Comparison of ENCODE assay signal across 10 mouse cellular contexts in the genomic region with DNA sequence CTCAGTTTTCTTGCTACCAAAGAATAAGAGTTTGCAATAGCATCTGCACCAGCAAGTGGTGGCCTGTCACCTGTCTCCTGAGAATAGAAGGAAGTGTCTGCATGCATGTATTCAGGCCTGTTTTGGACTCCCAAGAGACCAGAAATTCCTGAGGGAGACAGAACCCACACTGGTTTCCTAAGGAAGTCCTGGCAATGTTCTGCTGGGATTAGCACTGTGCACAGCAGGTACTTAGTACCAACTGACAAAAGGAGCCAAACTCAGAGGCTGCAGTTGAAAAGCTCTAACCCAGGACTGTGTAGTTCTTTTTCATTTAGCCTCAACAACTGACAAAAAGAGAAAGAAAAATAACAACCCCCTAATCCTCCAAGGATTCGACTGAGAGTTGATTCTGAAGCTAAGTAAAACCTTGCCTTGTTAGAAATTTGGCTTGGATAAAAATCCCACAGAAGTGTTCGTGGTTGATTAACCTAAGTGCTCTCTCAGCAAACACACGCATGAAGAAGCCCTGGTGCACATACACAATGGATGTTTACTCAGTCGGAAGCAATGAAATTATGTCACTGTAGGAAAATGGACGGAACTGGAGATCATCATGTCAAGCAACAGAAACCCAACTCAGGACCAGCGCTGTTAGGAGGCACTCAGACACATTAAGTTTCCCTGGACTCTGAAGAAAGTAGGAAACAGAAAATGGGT.
DNase-seq lines count a peak whose midpoint lies in the region; ATAC-seq lines count a peak whose summit lies in the region.
"Had no signal": no experiment of that assay in that cellular context is flagged by ENCODE, and none has a peak within 500 bp of the region (broad histone marks: within the 10 kb centered on the region; RNA-seq: fewer than 3 reads in every experiment).

No protein-coding gene starts in this region.

- DNase-seq in kidney, postnatal 4 days: no peak
- DNase-seq in neural tube, embryonic 10.5 days (ENCODE audit: extremely low spot score, low spot score): no peak
- DNase-seq in yolk sac, embryonic 10.5 days (ENCODE audit: low spot score): no peak
- no peak for DNase-seq in adrenal gland, postnatal 14 days
- DNase-seq: right cerebral cortex, postnatal 4 days had no signal

- no peaks in the 10 kb centered on the region for H3K27me3 ChIP-seq in kidney, embryonic 16.5 days (ENCODE audit: insufficient read depth, low read length)
- no peaks in the 10 kb centered on the region for H3K27me3 ChIP-seq in neural tube, embryonic 15.5 days (replicated peaks)
- no peaks in the 10 kb centered on the region for H3K27me3 ChIP-seq in forebrain, embryonic 16.5 days (replicated peaks; ENCODE audit: control insufficient read depth, insufficient read depth, low read length)
- H3K27me3 ChIP-seq: embryonic facial prominence, embryonic 12.5 days; limb, embryonic 13.5 days had no signal

- no peak overlapping the region for H3K4me3 ChIP-seq in kidney, embryonic 16.5 days (ENCODE audit: low read length)
- H3K4me3 ChIP-seq in neural tube, embryonic 15.5 days (replicated peaks): no peak overlapping the region
- H3K4me3 ChIP-seq in forebrain, embryonic 16.5 days (replicated peaks; ENCODE audit: low read length): no peak overlapping the region
- H3K4me3 ChIP-seq: embryonic facial prominence, embryonic 12.5 days; limb, embryonic 13.5 days had no signal

- no peak overlapping the region for H3K4me2 ChIP-seq in kidney, embryonic 16.5 days (replicated peaks; ENCODE audit: low read depth, low read length)
- no peak overlapping the region for H3K4me2 ChIP-seq in neural tube, embryonic 15.5 days
- H3K4me2 ChIP-seq in forebrain, embryonic 16.5 days (ENCODE audit: low read length): no peak overlapping the region
- H3K4me2 ChIP-seq: embryonic facial prominence, embryonic 12.5 days; limb, embryonic 13.5 days had no signal

- H3K27ac ChIP-seq in kidney, embryonic 16.5 days (ENCODE audit: low read length): peak overlapping the region; percentile 68; the same call in 1 of the 2 replicates
- H3K27ac ChIP-seq in neural tube, embryonic 15.5 days (replicated peaks): 0 out of 2 replicates have a peak overlapping the region, but pooled peaks have one; percentile 42
- H3K27ac ChIP-seq in forebrain, embryonic 16.5 days (ENCODE audit: low read length): no peak overlapping the region
- H3K27ac ChIP-seq: embryonic facial prominence, embryonic 12.5 days; limb, embryonic 13.5 days had no signal

- 53% methylated on average over 6 of the region's 6 CpGs for WGBS in kidney, embryonic 16.5 days
- WGBS in neural tube, embryonic 15.5 days: 26% methylated on average over 6 of the region's 6 CpGs
- WGBS in forebrain, embryonic 16.5 days: 10% methylated on average over 6 of the region's 6 CpGs

- no peak overlapping the region for H3K9ac ChIP-seq in kidney, embryonic 16.5 days (replicated peaks; ENCODE audit: low read length)
- no peak overlapping the region for H3K9ac ChIP-seq in neural tube, embryonic 15.5 days (replicated peaks)
- H3K9ac ChIP-seq in forebrain, embryonic 16.5 days (replicated peaks; ENCODE audit: low read depth, low read length): no peak overlapping the region
- H3K9ac ChIP-seq: embryonic facial prominence, embryonic 12.5 days; limb, embryonic 13.5 days had no signal

- no peaks in the 10 kb centered on the region for H3K9me3 ChIP-seq in kidney, embryonic 16.5 days (ENCODE audit: low read length)
- no peaks in the 10 kb centered on the region for H3K9me3 ChIP-seq in neural tube, embryonic 15.5 days (replicated peaks)
- no peaks in the 10 kb centered on the region for H3K9me3 ChIP-seq in forebrain, embryonic 16.5 days (ENCODE audit: control insufficient read depth, low read length)
- H3K9me3 ChIP-seq: embryonic facial prominence, embryonic 12.5 days; limb, embryonic 13.5 days had no signal

- H3K4me1 ChIP-seq in kidney, embryonic 16.5 days (ENCODE audit: insufficient read depth, low read length): peaks cover 31% of the 10 kb centered on the region
- peaks cover 49% of the 10 kb centered on the region for H3K4me1 ChIP-seq in neural tube, embryonic 15.5 days
- H3K4me1 ChIP-seq in forebrain, embryonic 16.5 days (replicated peaks; ENCODE audit: control insufficient read depth, insufficient read depth, low read length): peaks cover 11% of the 10 kb centered on the region

- no peak for ATAC-seq in kidney, embryonic 16.5 days (ENCODE audit: low FRiP score, low TSS enrichment)
- ATAC-seq in neural tube, embryonic 15.5 days (ENCODE audit: low FRiP score): peak; percentile 15; the same call in 1 of the 2 replicates
- peak; percentile 71 for ATAC-seq in forebrain, embryonic 16.5 days

- no peaks in the 10 kb centered on the region for H3K36me3 ChIP-seq in kidney, embryonic 16.5 days (ENCODE audit: insufficient read depth, low read length)
- no peaks in the 10 kb centered on the region for H3K36me3 ChIP-seq in neural tube, embryonic 15.5 days
- no peaks in the 10 kb centered on the region for H3K36me3 ChIP-seq in forebrain, embryonic 16.5 days (ENCODE audit: control insufficient read depth, insufficient read depth)
- H3K36me3 ChIP-seq: embryonic facial prominence, embryonic 12.5 days had no signal
